Mouse (Mus musculus) CH12.LX (cell line): ENCODE results near the gene Gm5108.

ENCODE experiments used
- CTCF ChIP-seq, 2 experiments: IDR thresholded peaks in 1 of 2; conservative IDR thresholded peaks in 1 of 2; 2 replicates each; pipeline ENCODE4 v1.5.1; 2011 to 2012; ENCODE audit warnings: low read depth in 2 of 2, low read length in 2 of 2, improper control_type of control experiment in 1 of 2, inconsistent platforms in 1 of 2, mild to moderate bottlenecking in 1 of 2, moderate library complexity in 1 of 2
- E2F4 ChIP-seq: IDR thresholded peaks from 2 replicates; pipeline ENCODE4 v1.6.1; 2011; ENCODE audit warnings: low read depth, low read length, improper control_type of control experiment; ENCODE audit not compliant: insufficient replicate concordance
- EP300 ChIP-seq: IDR thresholded peaks from 2 replicates; pipeline ENCODE4 v1.6.1; 2011; ENCODE audit warnings: low read length, improper control_type of control experiment
- IRF4 ChIP-seq: IDR thresholded peaks from 2 replicates; pipeline ENCODE4 v1.6.1; 2014; ENCODE audit warnings: low read depth, mild to moderate bottlenecking, inconsistent platforms, low read length, improper control_type of control experiment
- MAZ ChIP-seq: IDR thresholded peaks from 2 replicates; pipeline ENCODE4 v1.6.1; 2012; ENCODE audit warnings: low read depth, mild to moderate bottlenecking, inconsistent platforms, low read length, improper control_type of control experiment, moderate library complexity
- MXI1 ChIP-seq: IDR thresholded peaks from 2 replicates; pipeline ENCODE4 v1.6.1; 2011; ENCODE audit warnings: mild to moderate bottlenecking, low read depth, low read length, improper control_type of control experiment
- POLR2A ChIP-seq: IDR thresholded peaks from 2 replicates; pipeline ENCODE4 v1.6.1; 2011; ENCODE audit warnings: low read depth, mild to moderate bottlenecking, improper control_type of control experiment, low read length
- POLR2AphosphoS2 ChIP-seq: IDR thresholded peaks from 2 replicates; pipeline ENCODE4 v1.6.1; 2011; ENCODE audit warnings: low read depth, low read length, improper control_type of control experiment
- SIN3A ChIP-seq: IDR thresholded peaks from 2 replicates; pipeline ENCODE4 v1.6.1; 2012; ENCODE audit warnings: low read length, improper control_type of control experiment, inconsistent platforms
- TCF12 ChIP-seq: IDR thresholded peaks from 2 replicates; pipeline ENCODE4 v1.6.1; 2014; ENCODE audit warnings: low read depth, mild to moderate bottlenecking, inconsistent platforms, low read length, improper control_type of control experiment

DNA sequence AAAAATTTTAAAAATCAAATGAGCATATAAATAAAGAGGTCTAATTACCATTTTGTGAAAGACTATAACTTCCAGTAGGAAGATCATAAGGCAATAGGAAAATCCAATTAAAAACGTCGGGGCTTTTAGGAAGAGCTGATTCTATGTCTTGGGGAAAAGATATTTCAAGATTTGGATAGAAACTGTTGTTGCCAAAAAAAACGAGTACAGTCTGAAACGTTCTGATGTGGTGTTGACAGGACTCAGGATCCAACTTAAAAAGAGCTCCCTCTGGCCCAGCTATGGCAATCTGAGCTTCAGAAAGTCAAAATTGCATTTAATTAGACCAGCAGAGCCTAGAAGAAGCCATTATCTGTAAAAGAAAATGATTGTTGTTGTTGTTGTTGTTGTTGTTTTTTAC, 12.6 kb downstream of the Gm5108 start:
- TF ChIP-seq MXI1, result no peak
- no peak for TF ChIP-seq MAZ
- TF ChIP-seq POLR2A, result no peak
- no peak for TF ChIP-seq SIN3A
- no peak for TF ChIP-seq TCF12
- TF ChIP-seq IRF4, result no peak
- no peak for TF ChIP-seq E2F4
- TF ChIP-seq EP300, result no peak
- no peak for TF ChIP-seq CTCF (conservative IDR thresholded peaks at IDR 0.05 in 1 of 2, IDR thresholded peaks at IDR 0.05 in 1 of 2; ENCODE audit: low read depth in 2 of 2, low read length in 2 of 2)
- TF ChIP-seq POLR2AphosphoS2, result no peak
